Mouse (Mus musculus) testis, adult 2 months (tissue): ENCODE measurements around the gene Tyro3.

Source experiments
- CTCF ChIP-seq: fragments of 200-500 bp; IDR thresholded peaks from 2 replicates; pipeline ENCODE4 v1.5.1; 2012; ENCODE audit warnings: low read depth, mild to moderate bottlenecking, inconsistent platforms, low read length, moderate library complexity; ENCODE audit not compliant: control insufficient read depth, insufficient read depth, insufficient replicate concordance
- POLR2A ChIP-seq: fragments of 200-500 bp; IDR thresholded peaks from 2 replicates; pipeline ENCODE4 v1.6.1; 2012; ENCODE audit warnings: low read depth, mild to moderate bottlenecking, inconsistent platforms, low read length, moderate library complexity; ENCODE audit not compliant: control insufficient read depth

DNA sequence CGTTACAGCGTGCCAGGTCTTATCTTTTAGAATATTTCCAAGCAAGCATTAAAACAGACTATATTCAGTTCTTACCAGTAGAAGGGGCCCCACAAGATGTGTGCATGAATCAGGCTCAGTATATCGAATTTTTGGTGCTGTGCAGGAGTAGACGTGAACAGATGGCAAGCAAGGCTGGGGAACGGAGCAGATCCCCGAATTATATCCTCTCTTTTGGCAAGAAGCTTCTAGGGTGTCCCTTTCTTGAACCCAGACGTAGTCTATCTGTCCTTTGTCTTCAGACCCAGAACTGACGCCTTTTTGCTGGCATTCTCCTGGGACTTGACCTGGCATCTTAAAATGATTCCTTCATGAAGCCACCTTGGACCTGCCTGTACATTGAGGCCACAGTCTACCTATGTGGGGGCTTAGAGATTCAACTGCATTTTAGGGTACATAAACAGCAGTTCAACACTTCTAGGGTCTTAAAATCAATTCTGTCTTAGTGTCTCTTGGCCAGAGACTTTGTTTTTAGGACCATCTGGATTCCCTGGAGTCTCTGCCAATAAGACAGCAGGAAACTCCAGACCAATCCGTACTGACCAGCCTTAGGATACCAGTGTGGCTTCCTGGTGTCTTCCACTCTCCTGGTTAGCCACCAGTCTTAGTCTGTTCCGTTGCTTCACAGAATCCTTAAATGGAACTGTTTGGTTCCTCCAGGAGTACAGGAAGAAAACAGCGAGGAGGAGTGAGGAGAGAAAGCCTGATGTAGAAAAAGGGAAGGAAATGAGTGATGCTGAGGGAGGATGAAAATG is 41.0 kb downstream of the Tyro3 start:
- TF ChIP-seq POLR2A (no peak), CTCF (no peak)
